Mouse (Mus musculus) embryonic facial prominence, embryonic 15.5 days (tissue): ENCODE measurements around the gene Ahcy. TPM values are rescaled to one million over a fixed set of nuclear protein-coding genes. Genes with fewer than 3 reads are reported as not detected.
A peak's percentile ranks its signal among the peaks of the same experiment; 100 is the strongest.
"Not testable (repeated sequence)": the region's sequence is repeated elsewhere in the genome, so short reads cannot be mapped to it uniquely, and the experiment has no call there.

ENCODE experiments used
- ATAC-seq: fragments of 200-750 bp; cut with Nextera tagmentation; 2 replicates; pipeline ENCODE4 v1.8.0; 2017; ENCODE audit warnings: low read depth, moderate TSS enrichment; ENCODE audit not compliant: insufficient number of reproducible peaks, low FRiP score, low TSS enrichment
- H3K27ac ChIP-seq: fragments of 300-500 bp; sonication (generic); replicated peaks from 2 replicates; pipeline ENCODE4 v1.5.1; 2015; ENCODE audit warnings: mild to moderate bottlenecking, inconsistent platforms
- H3K27me3 ChIP-seq: fragments of 300-500 bp; sonication (generic); 2 replicates; pipeline ENCODE4 v1.6.1; 2015; ENCODE audit warnings: inconsistent platforms
- H3K36me3 ChIP-seq: fragments of 300-500 bp; sonication (generic); 2 replicates; pipeline ENCODE4 v1.6.1; 2015; ENCODE audit warnings: mild to moderate bottlenecking, inconsistent platforms
- H3K4me1 ChIP-seq: fragments of 300-500 bp; sonication (generic); 2 replicates; pipeline ENCODE4 v1.6.1; 2015; ENCODE audit warnings: inconsistent platforms
- H3K4me2 ChIP-seq: fragments of 300-500 bp; sonication (generic); replicated peaks from 2 replicates; pipeline ENCODE4 v1.6.1; 2015; ENCODE audit warnings: mild to moderate bottlenecking, inconsistent platforms
- H3K4me3 ChIP-seq: fragments of 300-500 bp; sonication (generic); replicated peaks from 2 replicates; pipeline ENCODE4 v1.5.1; 2015; ENCODE audit warnings: mild to moderate bottlenecking, inconsistent platforms
- H3K9ac ChIP-seq: fragments of 300-500 bp; sonication (generic); 2 replicates; pipeline ENCODE4 v1.6.1; 2015; ENCODE audit warnings: inconsistent platforms
- H3K9me3 ChIP-seq: fragments of 300-500 bp; sonication (generic); replicated peaks from 2 replicates; pipeline ENCODE4 v1.6.1; 2016; ENCODE audit warnings: inconsistent platforms
- WGBS: fragments of 180-500 bp; shearing (Covaris S2); methylation state at CpG from one replicate; pipeline ENCODE4 v1.1.7; 2015; 5-methylcytosine and 5-hydroxymethylcytosine counted together
- polyA plus RNA-seq: library from polyadenylated mRNA; unstranded; fragments of >200 nt; fragmentation: Nextera tagmentation; extraction: Ambion mirVana; gene quantifications from 2 replicates; pipeline ENCODE4 v1.2.1, GENCODE M21; 2015

Gene Ahcy
- polyA plus RNA-seq, 1 experiment from 2014 or later: 52.9 TPM

GRCm38 (mm10) chr2:155047452-155048178, 26.7 kb downstream of the Ahcy start:
- peak overlapping the region; percentile 76 for H3K27ac ChIP-seq
- no peaks in the 10 kb centered on the region for H3K36me3 ChIP-seq
- H3K4me1 ChIP-seq: peaks cover 26% of the 10 kb centered on the region
- H3K9me3 ChIP-seq: no peaks in the 10 kb centered on the region
- H3K9ac ChIP-seq: no peak overlapping the region
- peak overlapping the region; percentile 24; the same call in 1 of the 2 replicates for H3K4me2 ChIP-seq
- no peak for ATAC-seq
- WGBS: 27% methylated on average over 7 of the region's 7 CpGs
- H3K4me3 ChIP-seq: peak overlapping the region; percentile 24
- no peaks in the 10 kb centered on the region for H3K27me3 ChIP-seq

GRCm38 (mm10) chr2:155046803-155047202, 27.5 kb downstream of the Ahcy start:
- H3K9ac ChIP-seq: no peak overlapping the region
- no peaks in the 10 kb centered on the region for H3K9me3 ChIP-seq
- 82% methylated on average over 2 of the region's 2 CpGs for WGBS
- no peak overlapping the region for H3K27ac ChIP-seq
- H3K36me3 ChIP-seq: no peaks in the 10 kb centered on the region
- no peak overlapping the region for H3K4me2 ChIP-seq
- no peak for ATAC-seq
- peaks cover 24% of the 10 kb centered on the region for H3K4me1 ChIP-seq
- H3K4me3 ChIP-seq: no peak overlapping the region
- H3K27me3 ChIP-seq: no peaks in the 10 kb centered on the region

GRCm38 (mm10) chr2:155045075-155045474, 29.2 kb downstream of the Ahcy start:
- no peak overlapping the region for H3K9ac ChIP-seq
- 74% methylated on average over 3 of the region's 3 CpGs for WGBS
- no peak overlapping the region for H3K4me2 ChIP-seq
- H3K4me3 ChIP-seq: no peak overlapping the region
- H3K27ac ChIP-seq: no peak overlapping the region
- H3K4me1 ChIP-seq: peaks cover 12% of the 10 kb centered on the region
- no peak for ATAC-seq
- H3K36me3 ChIP-seq: no peaks in the 10 kb centered on the region
- H3K9me3 ChIP-seq: no peaks in the 10 kb centered on the region
- no peaks in the 10 kb centered on the region for H3K27me3 ChIP-seq

GRCm38 (mm10) chr2:155044542-155044941, 29.8 kb downstream of the Ahcy start:
- Histone ChIP-seq H3K4me2 (no peak overlapping the region), H3K36me3 (no peaks in the 10 kb centered on the region), H3K9ac (no peak overlapping the region), H3K4me1 (peaks cover 13% of the 10 kb centered on the region), H3K27me3 (no peaks in the 10 kb centered on the region), H3K4me3 (no peak overlapping the region), H3K27ac (no peak overlapping the region), H3K9me3 (no peaks in the 10 kb centered on the region)
- no peak for ATAC-seq
- WGBS: 76% methylated on average over 3 of the region's 3 CpGs

GRCm38 (mm10) chr2:155039956-155040355, 34.3 kb downstream of the Ahcy start:
- Histone ChIP-seq H3K27me3 (no peaks in the 10 kb centered on the region), H3K9ac (no peak overlapping the region), H3K4me1 (0 out of 2 replicates have a peak, but pooled peaks cover 2% of the 10 kb centered on the region), H3K36me3 (no peaks in the 10 kb centered on the region), H3K4me2 (no peak overlapping the region), H3K27ac (no peak overlapping the region), H3K9me3 (no peaks in the 10 kb centered on the region), H3K4me3 (no peak overlapping the region)
- 69% methylated on average over 4 of the region's 4 CpGs for WGBS
- ATAC-seq: no peak

GRCm38 (mm10) chr2:155032938-155033710, 41.2 kb downstream of the Ahcy start:
- no peaks in the 10 kb centered on the region for H3K36me3 ChIP-seq
- peak overlapping the region; percentile 79 for H3K27ac ChIP-seq
- no peak overlapping the region for H3K4me3 ChIP-seq
- peaks cover 27% of the 10 kb centered on the region for H3K4me1 ChIP-seq
- peak overlapping the region; percentile 22; the same call in 1 of the 2 replicates for H3K4me2 ChIP-seq
- H3K9ac ChIP-seq: no peak overlapping the region
- H3K27me3 ChIP-seq: no peaks in the 10 kb centered on the region; the same call in 1 of the 2 replicates
- H3K9me3 ChIP-seq: no peaks in the 10 kb centered on the region
- 21% methylated on average over 19 of the region's 19 CpGs for WGBS
- ATAC-seq: peak; percentile 86

- Histone ChIP-seq H3K27ac (no peak overlapping the region), H3K36me3 (no peaks in the 10 kb centered on the region), H3K27me3 (no peaks in the 10 kb centered on the region; the same call in 1 of the 2 replicates), H3K4me3 (no peak overlapping the region), H3K9ac (no peak overlapping the region), H3K4me1 (peaks cover 27% of the 10 kb centered on the region), H3K9me3 (no peaks in the 10 kb centered on the region), H3K4me2 (no peak overlapping the region)
- no peak for ATAC-seq
- WGBS: 44% methylated on average over 7 of the region's 7 CpGs
Observed at GRCm38 (mm10) chr2:155030831-155031230, 43.5 kb downstream of the Ahcy start.

GRCm38 (mm10) chr2:155020247-155020826, 54.0 kb downstream of the Ahcy start:
- H3K36me3 ChIP-seq, H3K4me3 ChIP-seq, H3K4me1 ChIP-seq, H3K9ac ChIP-seq, ATAC-seq, H3K27ac ChIP-seq, H3K9me3 ChIP-seq, H3K27me3 ChIP-seq: not testable (repeated sequence)
- 39% methylated on average over 20 of the region's 20 CpGs for WGBS
- peak overlapping the region; percentile 80 for H3K4me2 ChIP-seq

- H3K27ac ChIP-seq: peak overlapping the region; percentile 94
- no peaks in the 10 kb centered on the region for H3K27me3 ChIP-seq
- H3K9me3 ChIP-seq: no peaks in the 10 kb centered on the region
- H3K36me3 ChIP-seq: no peaks in the 10 kb centered on the region
- peaks cover 8% of the 10 kb centered on the region; the same call in 1 of the 2 replicates for H3K4me1 ChIP-seq
- peak overlapping the region; percentile 80 for H3K4me2 ChIP-seq
- H3K9ac ChIP-seq: peak overlapping the region; percentile 42
- peak overlapping the region; percentile 48 for H3K4me3 ChIP-seq
- under 1% methylated on average over 22 of the region's 22 CpGs for WGBS
- ATAC-seq: peak; percentile 84
Observed at GRCm38 (mm10) chr2:155019673-155020072, 54.6 kb downstream of the Ahcy start.

GRCm38 (mm10) chr2:155018762-155019641, 55.3 kb downstream of the Ahcy start:
- H3K27me3 ChIP-seq: no peaks in the 10 kb centered on the region
- H3K9me3 ChIP-seq: no peaks in the 10 kb centered on the region
- H3K27ac ChIP-seq: peak overlapping the region; percentile 94
- peak overlapping the region; percentile 42 for H3K9ac ChIP-seq
- H3K4me1 ChIP-seq: peaks cover 8% of the 10 kb centered on the region; the same call in 1 of the 2 replicates
- peak; percentile 94 for ATAC-seq
- H3K36me3 ChIP-seq: no peaks in the 10 kb centered on the region
- peak overlapping the region; percentile 48 for H3K4me3 ChIP-seq
- WGBS: under 1% methylated on average over 38 of the region's 38 CpGs
- peak overlapping the region; percentile 80 for H3K4me2 ChIP-seq
